Mouse (Mus musculus) hindbrain, embryonic 16.5 days (tissue): ENCODE results near the gene Rmdn2. TPM values are rescaled to one million over a fixed set of nuclear protein-coding genes. Genes with fewer than 3 reads are reported as not detected.

Experiments used
- ATAC-seq: fragments of 200-750 bp; cut with Nextera tagmentation; 2 replicates; pipeline ENCODE4 v1.8.0; 2017; ENCODE audit warnings: moderate TSS enrichment, moderate library complexity
- H3K27ac ChIP-seq: fragments of 300-500 bp; sonication (generic); 2 replicates; pipeline ENCODE4 v1.5.1; 2014; ENCODE audit warnings: low read depth, mild to moderate bottlenecking, control low read depth, low read length, moderate library complexity
- H3K27me3 ChIP-seq: fragments of 300-500 bp; sonication (generic); replicated peaks from 2 replicates; pipeline ENCODE4 v1.6.1; 2014; ENCODE audit warnings: low read length; ENCODE audit not compliant: control insufficient read depth, insufficient read depth
- H3K36me3 ChIP-seq: fragments of 300-500 bp; sonication (generic); 2 replicates; pipeline ENCODE4 v1.6.1; 2014; ENCODE audit warnings: mild to moderate bottlenecking, low read length, moderate library complexity, mixed read lengths; ENCODE audit not compliant: control insufficient read depth, insufficient read depth
- H3K4me1 ChIP-seq: fragments of 300-500 bp; sonication (generic); 2 replicates; pipeline ENCODE4 v1.6.1; 2014; ENCODE audit warnings: low read depth, low read length; ENCODE audit not compliant: control insufficient read depth, insufficient read depth
- H3K4me2 ChIP-seq: fragments of 300-500 bp; sonication (generic); 2 replicates; pipeline ENCODE4 v1.6.1; 2014; ENCODE audit warnings: mild to moderate bottlenecking, low read length, control low read depth, moderate library complexity
- H3K4me3 ChIP-seq: fragments of 300-500 bp; sonication (generic); 2 replicates; pipeline ENCODE4 v1.5.1; 2014; ENCODE audit warnings: mild to moderate bottlenecking, low read length, control low read depth, moderate library complexity
- H3K9ac ChIP-seq: fragments of 300-500 bp; sonication (generic); 2 replicates; pipeline ENCODE4 v1.6.1; 2014; ENCODE audit warnings: low read depth, mild to moderate bottlenecking, control low read depth, low read length, moderate library complexity
- H3K9me3 ChIP-seq: fragments of 300-500 bp; sonication (generic); 2 replicates; pipeline ENCODE4 v1.6.1; 2014; ENCODE audit warnings: mild to moderate bottlenecking, low read length, moderate library complexity; ENCODE audit not compliant: control insufficient read depth
- WGBS: fragments of 180-500 bp; shearing (Covaris S2); extraction: QIAGEN DNeasy Blood & Tissue Kit; methylation state at CpG from one replicate; pipeline ENCODE4 v1.1.7; 2014; 5-methylcytosine and 5-hydroxymethylcytosine counted together
- polyA plus RNA-seq: library from polyadenylated mRNA; unstranded; fragments of >200 nt; fragmentation: Nextera tagmentation; extraction: Ambion mirVana; gene quantifications from 2 replicates; pipeline ENCODE4 v1.2.1, GENCODE M21; 2015

Gene Rmdn2
- polyA plus RNA-seq, 1 experiment from 2014 or later, result 9.6 TPM

GRCm38 (mm10) chr17:79663393-79664105 is 51.9 kb downstream of the Rmdn2 start:
- Histone ChIP-seq H3K4me3 (no peak overlapping the region), H3K27me3 (no peaks in the 10 kb centered on the region), H3K9me3 (no peaks in the 10 kb centered on the region), H3K9ac (no peak overlapping the region), H3K27ac (no peak overlapping the region), H3K4me1 (no peaks in the 10 kb centered on the region), H3K36me3 (no peaks in the 10 kb centered on the region), H3K4me2 (no peak overlapping the region)
- no peak for ATAC-seq
- WGBS, result 17% methylated on average over 3 of the region's 3 CpGs

- Histone ChIP-seq H3K4me3 (no peak overlapping the region), H3K36me3 (no peaks in the 10 kb centered on the region), H3K9me3 (no peaks in the 10 kb centered on the region), H3K4me1 (no peaks in the 10 kb centered on the region), H3K27me3 (no peaks in the 10 kb centered on the region), H3K4me2 (no peak overlapping the region), H3K9ac (no peak overlapping the region), H3K27ac (no peak overlapping the region)
- no peak for ATAC-seq
- WGBS, result 89% methylated on average over 2 of the region's 2 CpGs
Observed at GRCm38 (mm10) chr17:79664106-79664417, 52.4 kb downstream of the Rmdn2 start.

- no peak overlapping the region for H3K27ac ChIP-seq
- no peaks in the 10 kb centered on the region for H3K36me3 ChIP-seq
- no peak overlapping the region for H3K4me2 ChIP-seq
- H3K4me3 ChIP-seq, result no peak overlapping the region
- H3K9me3 ChIP-seq, result no peaks in the 10 kb centered on the region
- no peak overlapping the region for H3K9ac ChIP-seq
- H3K27me3 ChIP-seq, result no peaks in the 10 kb centered on the region
- 79% methylated on average over 2 of the region's 2 CpGs for WGBS
- no peaks in the 10 kb centered on the region for H3K4me1 ChIP-seq
- ATAC-seq, result no peak
Observed at GRCm38 (mm10) chr17:79670837-79671236, 59.2 kb downstream of the Rmdn2 start.

GRCm38 (mm10) chr17:79695106-79695505 is 83.4 kb downstream of the Rmdn2 start:
- Histone ChIP-seq H3K4me1 (no peaks in the 10 kb centered on the region), H3K4me3 (no peak overlapping the region), H3K9me3 (no peaks in the 10 kb centered on the region), H3K36me3 (no peaks in the 10 kb centered on the region), H3K9ac (no peak overlapping the region), H3K27me3 (no peaks in the 10 kb centered on the region), H3K4me2 (no peak overlapping the region), H3K27ac (no peak overlapping the region)
- no peak for ATAC-seq
- WGBS, result 79% methylated on average over 4 of the region's 4 CpGs

- H3K27ac ChIP-seq, result no peak overlapping the region
- no peak overlapping the region for H3K4me3 ChIP-seq
- no peak overlapping the region for H3K4me2 ChIP-seq
- 77% methylated on average over 6 of the region's 6 CpGs for WGBS
- H3K9ac ChIP-seq, result no peak overlapping the region
- no peaks in the 10 kb centered on the region for H3K4me1 ChIP-seq
- H3K36me3 ChIP-seq, result no peaks in the 10 kb centered on the region
- no peak for ATAC-seq
- H3K9me3 ChIP-seq, result no peaks in the 10 kb centered on the region
- H3K27me3 ChIP-seq, result no peaks in the 10 kb centered on the region
Observed at GRCm38 (mm10) chr17:79695541-79695940, 83.9 kb downstream of the Rmdn2 start.

GRCm38 (mm10) chr17:79699197-79699596 is 87.5 kb downstream of the Rmdn2 start:
- Histone ChIP-seq H3K4me1 (no peaks in the 10 kb centered on the region), H3K4me3 (no peak overlapping the region), H3K9ac (no peak overlapping the region), H3K36me3 (no peaks in the 10 kb centered on the region), H3K27me3 (no peaks in the 10 kb centered on the region), H3K4me2 (no peak overlapping the region), H3K27ac (no peak overlapping the region), H3K9me3 (no peaks in the 10 kb centered on the region)
- WGBS, result 41% methylated on average over 1 of the region's 1 CpGs
- no peak for ATAC-seq

GRCm38 (mm10) chr17:79700871-79701270 is 89.2 kb downstream of the Rmdn2 start:
- H3K9me3 ChIP-seq, result no peaks in the 10 kb centered on the region
- no peak overlapping the region for H3K9ac ChIP-seq
- no peak overlapping the region for H3K27ac ChIP-seq
- ATAC-seq, result no peak
- no peaks in the 10 kb centered on the region for H3K4me1 ChIP-seq
- no peak overlapping the region for H3K4me2 ChIP-seq
- 85% methylated on average over 5 of the region's 5 CpGs for WGBS
- no peaks in the 10 kb centered on the region for H3K36me3 ChIP-seq
- no peak overlapping the region for H3K4me3 ChIP-seq
- H3K27me3 ChIP-seq, result no peaks in the 10 kb centered on the region

GRCm38 (mm10) chr17:79705671-79706455 is 94.2 kb downstream of the Rmdn2 start:
- Histone ChIP-seq H3K4me1 (no peaks in the 10 kb centered on the region), H3K9ac (no peak overlapping the region), H3K9me3 (no peaks in the 10 kb centered on the region), H3K27ac (no peak overlapping the region), H3K27me3 (peaks cover 16% of the 10 kb centered on the region), H3K36me3 (no peaks in the 10 kb centered on the region), H3K4me3 (no peak overlapping the region), H3K4me2 (no peak overlapping the region)
- 74% methylated on average over 9 of the region's 9 CpGs for WGBS
- ATAC-seq, result no peak

GRCm38 (mm10) chr17:79708168-79708567 is 96.5 kb downstream of the Rmdn2 start:
- Histone ChIP-seq H3K9me3 (no peaks in the 10 kb centered on the region), H3K4me2 (no peak overlapping the region), H3K36me3 (no peaks in the 10 kb centered on the region), H3K27me3 (peaks cover 24% of the 10 kb centered on the region), H3K9ac (no peak overlapping the region), H3K4me3 (no peak overlapping the region), H3K27ac (no peak overlapping the region), H3K4me1 (peaks cover 3% of the 10 kb centered on the region)
- no peak for ATAC-seq
- WGBS, result 15% methylated on average over 7 of the region's 7 CpGs
